Mouse (Mus musculus): Measurements from ENCODE around the gene Npvf.
"Not testable (repeated sequence)": the region's sequence is repeated elsewhere in the genome, so short reads cannot be mapped to it uniquely, and the experiment has no call there.

Npvf gene

DNA sequence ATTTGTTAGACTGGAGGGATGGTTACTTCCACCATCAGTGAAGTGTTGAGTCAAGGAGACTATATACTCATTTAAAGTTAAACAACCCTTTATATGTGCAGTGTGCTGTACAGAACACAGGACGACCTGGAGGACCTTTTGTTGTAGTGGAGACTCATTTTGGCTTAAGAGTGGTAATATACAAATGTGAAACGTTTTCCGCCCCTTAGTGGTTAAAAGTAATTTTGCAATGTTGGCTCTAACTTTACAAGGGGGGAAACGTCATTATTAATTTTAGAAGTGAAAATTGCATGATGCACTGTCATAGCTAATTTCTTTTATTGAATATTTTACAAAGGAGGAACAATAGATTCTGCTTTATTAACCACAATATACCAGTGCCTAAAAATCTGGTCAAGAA, 13.9 kb downstream of the Npvf start:
- DNase-seq (ENCODE audit: low read depth): no peak

DNA sequence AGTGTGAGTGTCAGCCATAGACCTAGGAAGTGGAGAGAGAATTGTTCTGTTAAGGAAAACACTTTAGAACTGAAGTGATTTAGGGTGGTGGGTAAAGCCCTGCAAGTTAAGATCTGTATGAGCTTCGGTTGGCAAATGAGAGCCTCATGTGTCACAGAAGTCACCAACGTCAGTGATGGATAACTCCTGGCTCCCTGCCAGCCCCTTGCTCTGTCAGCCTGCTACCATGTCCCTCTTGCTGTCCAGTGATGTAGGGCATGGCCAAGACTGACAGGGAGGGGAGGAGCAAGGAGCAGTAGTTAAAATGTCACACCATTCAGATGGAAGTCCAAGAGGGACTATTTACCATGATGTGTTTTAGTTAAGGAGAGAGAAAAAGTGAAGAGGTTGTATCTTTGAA, 14.6 kb downstream of the Npvf start:
- no peak for DNase-seq (ENCODE audit: low read depth)

DNA sequence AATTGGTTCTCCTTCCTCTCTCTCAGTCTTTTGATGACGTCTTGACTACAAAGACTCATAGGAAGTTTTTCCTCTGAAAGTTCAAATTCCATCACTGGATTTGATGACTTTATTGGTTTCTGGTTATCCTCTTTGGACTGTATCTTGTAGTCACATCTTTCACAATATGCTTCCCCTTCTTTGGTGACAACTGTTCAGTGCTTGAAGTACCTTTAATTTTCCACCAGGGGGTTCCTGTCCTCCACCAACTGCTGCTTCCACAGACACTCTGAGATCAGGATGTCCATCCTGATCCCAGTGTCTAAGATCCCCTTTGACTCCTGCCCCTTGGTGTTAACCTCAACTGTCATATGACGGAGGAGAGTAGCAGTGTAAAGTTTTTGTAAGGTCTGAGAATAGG, 28.1 kb downstream of the Npvf start:
- not testable (repeated sequence) for DNase-seq (ENCODE audit: low read depth)

DNA sequence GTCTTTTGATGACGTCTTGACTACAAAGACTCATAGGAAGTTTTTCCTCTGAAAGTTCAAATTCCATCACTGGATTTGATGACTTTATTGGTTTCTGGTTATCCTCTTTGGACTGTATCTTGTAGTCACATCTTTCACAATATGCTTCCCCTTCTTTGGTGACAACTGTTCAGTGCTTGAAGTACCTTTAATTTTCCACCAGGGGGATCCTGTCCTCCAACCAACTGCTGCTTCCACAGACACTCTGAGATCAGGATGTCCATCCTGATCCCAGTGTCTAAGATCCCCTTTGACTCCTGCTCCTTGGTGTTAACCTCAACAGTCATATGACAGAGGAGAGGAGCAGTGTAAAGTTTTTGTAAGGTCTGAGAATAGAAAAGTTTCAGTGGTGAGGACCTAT, 36.0 kb downstream of the Npvf start:
- not testable (repeated sequence) for DNase-seq (ENCODE audit: low read depth)

DNA sequence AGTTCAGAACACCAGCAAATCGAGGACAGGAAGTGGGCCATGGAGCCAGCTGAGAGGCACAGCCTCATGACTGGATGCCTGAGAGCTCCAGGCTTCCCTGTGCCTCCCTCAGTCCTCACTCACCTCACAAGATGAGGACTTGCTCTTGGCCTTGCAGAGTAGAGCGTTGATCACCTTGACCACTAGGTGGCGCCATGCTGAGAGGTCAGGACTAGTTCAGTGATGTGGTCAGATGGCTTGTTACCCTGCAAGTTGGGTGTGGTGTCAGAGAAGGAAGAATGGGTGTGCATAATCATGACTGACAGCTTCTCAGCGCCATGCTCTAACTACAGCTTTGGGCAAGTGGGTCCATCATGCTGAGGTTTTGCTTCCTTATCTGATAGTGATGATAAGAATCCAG, 52.6 kb downstream of the Npvf start:
- peak; percentile 58 for DNase-seq (ENCODE audit: low read depth)
